Mouse (Mus musculus) heart, adult 2 months (tissue): ENCODE results near the gene Slamf6. TPM values are rescaled to one million over a fixed set of nuclear protein-coding genes. Genes with fewer than 3 reads are reported as not detected.

ENCODE experiments used
- DNase-seq, 2 experiments: peaks; one replicate each; pipeline ENCODE4 v3.0.0; 2021
- H3K27ac ChIP-seq: fragments of 200-600 bp; 2 replicates; pipeline ENCODE4 v1.8.1; 2022
- H3K27me3 ChIP-seq: fragments of 200-500 bp; 2 replicates; pipeline ENCODE4 v1.6.1; 2012; ENCODE audit warnings: mild to moderate bottlenecking, low read length, inconsistent platforms, mixed read lengths; ENCODE audit not compliant: control insufficient read depth, insufficient read depth
- H3K36me3 ChIP-seq: fragments of 200-500 bp; 2 replicates; pipeline ENCODE4 v1.6.1; 2012; ENCODE audit warnings: low read length, inconsistent platforms; ENCODE audit not compliant: control insufficient read depth, insufficient read depth
- H3K4me1 ChIP-seq: fragments of 200-500 bp; 2 replicates; pipeline ENCODE4 v1.6.1; 2011; ENCODE audit warnings: low read length; ENCODE audit not compliant: control insufficient read depth, insufficient read depth
- H3K4me3 ChIP-seq: fragments of 200-600 bp; 2 replicates; pipeline ENCODE4 v1.8.1; 2022
- H3K79me2 ChIP-seq: fragments of 200-500 bp; replicated peaks from 2 replicates; pipeline ENCODE4 v1.6.1; 2012; ENCODE audit warnings: mild to moderate bottlenecking, inconsistent platforms, low read length, moderate library complexity, mixed read lengths; ENCODE audit not compliant: control insufficient read depth, insufficient read depth
- H3K9ac ChIP-seq: fragments of 200-500 bp; 2 replicates; pipeline ENCODE4 v1.6.1; 2012; ENCODE audit warnings: low read depth, mild to moderate bottlenecking, control low read depth, inconsistent platforms, low read length, mixed read lengths
- CTCF ChIP-seq: fragments of 200-600 bp; IDR thresholded peaks from 2 replicates; pipeline ENCODE4 v1.8.1; 2022; ENCODE audit warnings: antibody characterized with exemption, mild to moderate bottlenecking, moderate library complexity
- EP300 ChIP-seq: fragments of 200-500 bp; IDR thresholded peaks from 2 replicates; pipeline ENCODE4 v1.6.1; 2011; ENCODE audit warnings: low read depth, low read length, control low read depth; ENCODE audit not compliant: insufficient read depth
- POLR2A ChIP-seq: fragments of 200-500 bp; IDR thresholded peaks from 2 replicates; pipeline ENCODE4 v1.6.1; 2011; ENCODE audit warnings: mild to moderate bottlenecking, low read depth, low read length, control low read depth; ENCODE audit not compliant: insufficient read depth
- whole genome bisulfite sequencing: fragments of 180-500 bp; shearing (Covaris S2); methylation state at CpG from one replicate; pipeline ENCODE4 v1.1.7; 2018; 5-methylcytosine and 5-hydroxymethylcytosine counted together
- intact Hi-C: fragments of 180-260 bp; cut with DNase I; formaldehyde crosslinking; loops from one replicate; pipeline ENCODE4 v1.15.1; 2025
- polyA plus RNA-seq: library from polyadenylated mRNA; depleted of rRNA; stranded (reverse); fragments of >200 nt; gene quantifications from 2 replicates; pipeline ENCODE4 v1.2.3, GENCODE M21; 2012
- total RNA-seq, 2 experiments: library from RNA; stranded (reverse); gene quantifications; 2 replicates each; pipeline ENCODE4 v1.2.3; 2021

Slamf6 gene
- total and polyA plus RNA-seq, 3 experiments = 0.14 to 0.81 (median 0.53) TPM

- no peak overlapping the region for H3K9ac ChIP-seq
Observed at GRCm38 (mm10) chr1:171918136-171918920, 1.0 kb downstream of the Slamf6 start.

GRCm38 (mm10) chr1:171919193-171919592, 1.9 kb downstream of the Slamf6 start:
- 0 out of 2 replicates have a peak, but pooled peaks cover 1% of the 10 kb centered on the region for H3K27me3 ChIP-seq
- WGBS = 83% methylated on average over 5 of the region's 5 CpGs
- TF ChIP-seq EP300 = no peak
- TF ChIP-seq CTCF = no peak
- no peak for TF ChIP-seq POLR2A
- DNase-seq = no peak
- H3K4me1 ChIP-seq = no peaks in the 10 kb centered on the region
- no peaks in the 10 kb centered on the region for H3K36me3 ChIP-seq
- no peaks in the 10 kb centered on the region for H3K79me2 ChIP-seq
- H3K27ac ChIP-seq = no peak overlapping the region
- no peak overlapping the region for H3K9ac ChIP-seq
- no peak overlapping the region for H3K4me3 ChIP-seq
- intact Hi-C loops = no loop called here

More at GRCm38 (mm10) chr1:171918136-171918920, 1.0 kb downstream of the Slamf6 start:
- no peak overlapping the region for H3K4me3 ChIP-seq
- no peak for DNase-seq
- intact Hi-C loops = no loop called here
- H3K4me1 ChIP-seq = no peaks in the 10 kb centered on the region
- H3K27ac ChIP-seq = no peak overlapping the region
- no peaks in the 10 kb centered on the region for H3K79me2 ChIP-seq
- TF ChIP-seq CTCF (no peak), EP300 (no peak)
- no peaks in the 10 kb centered on the region for H3K36me3 ChIP-seq
- WGBS = 51% methylated on average over 12 of the region's 12 CpGs
- H3K27me3 ChIP-seq = 0 out of 2 replicates have a peak, but pooled peaks cover 1% of the 10 kb centered on the region

DNA sequence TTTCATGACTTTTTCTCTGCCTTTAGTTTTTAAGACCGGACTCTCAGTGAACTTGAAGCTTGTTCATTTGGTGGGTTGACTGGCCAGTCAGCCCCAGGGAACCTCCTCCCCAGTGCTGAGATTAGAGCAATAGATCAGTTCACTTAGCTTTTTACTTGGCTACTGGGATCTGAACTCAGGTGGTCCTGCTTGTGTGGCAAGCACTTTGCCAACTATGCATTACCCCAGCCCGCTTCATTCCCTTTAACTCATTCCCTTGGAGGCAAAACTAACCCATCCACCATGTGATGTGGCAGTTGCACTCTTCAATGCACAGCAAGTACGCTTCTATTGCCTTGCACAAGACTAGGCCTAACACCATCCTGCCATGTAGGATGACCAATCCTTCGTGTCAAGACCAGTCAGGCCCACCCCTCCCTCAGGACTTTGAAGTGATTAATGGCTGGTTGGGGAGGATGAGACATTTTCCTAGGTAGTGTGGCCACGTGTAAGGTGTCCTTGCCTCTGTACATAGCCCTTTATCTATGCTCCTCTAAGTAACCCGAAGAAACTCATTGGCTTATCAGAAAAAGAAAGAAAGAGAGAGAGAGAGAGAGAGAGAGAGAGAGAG, 2.7 kb downstream of the Slamf6 start:
- DNase-seq = no peak
- intact Hi-C loops = no loop called here
- Histone ChIP-seq H3K4me1 (no peaks in the 10 kb centered on the region), H3K27ac (no peak overlapping the region), H3K27me3 (0 out of 2 replicates have a peak, but pooled peaks cover 1% of the 10 kb centered on the region), H3K36me3 (no peaks in the 10 kb centered on the region), H3K79me2 (no peaks in the 10 kb centered on the region), H3K4me3 (no peak overlapping the region), H3K9ac (no peak overlapping the region)
- TF ChIP-seq CTCF = no peak
- TF ChIP-seq POLR2A = no peak
- no peak for TF ChIP-seq EP300
- WGBS = 77% methylated on average over 6 of the region's 6 CpGs

GRCm38 (mm10) chr1:171920989-171921621, 3.8 kb downstream of the Slamf6 start:
- no peak overlapping the region for H3K4me3 ChIP-seq
- H3K79me2 ChIP-seq = no peaks in the 10 kb centered on the region
- no peaks in the 10 kb centered on the region for H3K4me1 ChIP-seq
- 0 out of 2 replicates have a peak, but pooled peaks cover 1% of the 10 kb centered on the region for H3K27me3 ChIP-seq
- 74% methylated on average over 9 of the region's 9 CpGs for WGBS
- no peaks in the 10 kb centered on the region for H3K36me3 ChIP-seq
- DNase-seq = peak in 1 of 2 experiments; percentile 12
- H3K27ac ChIP-seq = no peak overlapping the region
- intact Hi-C loops = no loop called here
- H3K9ac ChIP-seq = no peak overlapping the region
- TF ChIP-seq CTCF = no peak
- TF ChIP-seq EP300 = no peak
- no peak for TF ChIP-seq POLR2A

DNA sequence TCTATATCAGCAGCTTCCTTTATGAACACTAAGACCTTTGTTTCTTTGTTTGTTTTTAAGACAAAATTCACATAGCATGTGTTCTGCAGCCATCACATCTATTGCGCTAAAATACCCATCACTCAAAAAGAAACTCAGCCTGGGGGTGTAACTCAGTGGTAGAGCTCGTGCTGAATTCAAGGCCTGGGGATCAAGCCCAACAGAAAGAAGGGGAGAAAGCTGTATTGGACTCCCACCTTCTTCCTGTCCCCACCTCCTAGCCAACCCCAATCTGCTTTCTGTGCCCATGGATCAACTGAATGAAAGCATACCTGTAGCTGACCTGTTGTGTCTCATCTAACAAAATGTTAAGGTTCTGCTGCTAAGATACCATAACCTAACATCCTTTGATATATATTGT, 4.3 kb downstream of the Slamf6 start:
- no peak overlapping the region for H3K27ac ChIP-seq
- no peak for TF ChIP-seq EP300
- TF ChIP-seq POLR2A = no peak
- no peak for TF ChIP-seq CTCF

DNA sequence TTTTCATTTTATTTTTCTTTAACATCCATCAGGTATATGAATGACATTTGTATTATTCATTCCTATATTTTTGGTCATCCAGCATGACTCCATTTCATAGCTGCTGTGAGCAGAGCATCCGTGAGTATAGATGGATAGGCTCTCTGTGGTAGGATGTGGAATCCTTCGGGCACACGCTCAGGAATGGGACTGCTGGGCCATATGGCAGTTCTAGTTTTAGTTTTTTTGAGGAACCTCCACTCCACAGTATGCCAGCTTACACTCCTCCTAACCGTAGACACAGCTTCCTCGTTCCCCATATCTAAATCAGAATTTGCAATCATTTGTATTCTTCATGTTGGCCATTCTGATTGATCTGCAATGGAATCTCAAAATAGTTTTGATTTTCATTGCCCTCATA, 5.5 kb downstream of the Slamf6 start:
- H3K36me3 ChIP-seq = no peaks in the 10 kb centered on the region
- TF ChIP-seq EP300 (no peak), POLR2A (no peak), CTCF (no peak)
- H3K9ac ChIP-seq = no peak overlapping the region
- no peaks in the 10 kb centered on the region for H3K27me3 ChIP-seq
- H3K4me1 ChIP-seq = no peaks in the 10 kb centered on the region
- no peak overlapping the region for H3K27ac ChIP-seq
- intact Hi-C loops = no loop called here
- 87% methylated on average over 5 of the region's 5 CpGs for WGBS
- DNase-seq = no peak
- H3K4me3 ChIP-seq = no peak overlapping the region
- no peaks in the 10 kb centered on the region for H3K79me2 ChIP-seq

More for the DNA sequence above, 4.3 kb downstream of the Slamf6 start:
- intact Hi-C loops = no loop called here
- no peak for DNase-seq
- 82% methylated on average over 2 of the region's 2 CpGs for WGBS
- Histone ChIP-seq H3K27me3 (0 out of 2 replicates have a peak, but pooled peaks cover 1% of the 10 kb centered on the region), H3K4me3 (no peak overlapping the region), H3K79me2 (no peaks in the 10 kb centered on the region), H3K9ac (no peak overlapping the region), H3K4me1 (no peaks in the 10 kb centered on the region), H3K36me3 (no peaks in the 10 kb centered on the region)
